ENCODE assay signal across 8 mouse cellular contexts in genomic region chr16:49839681-49840535, GRCm38 (mm10). TPM values are rescaled to one million over a fixed set of nuclear protein-coding genes. Genes with fewer than 3 reads are reported as not detected.
A peak's percentile ranks its signal among the peaks of the same experiment; 100 is the strongest.
DNase-seq lines count a peak whose midpoint lies in the region; ATAC-seq and TF ChIP-seq lines count a peak whose summit lies in the region.

No protein-coding gene starts in this region.

- no peak for TF ChIP-seq CTCF in intestine, postnatal 0 days (IDR thresholded peaks at IDR 0.05; ENCODE audit: low read depth)

- H3K9me3 ChIP-seq in midbrain, embryonic 10.5 days (replicated peaks): no peaks in the 10 kb centered on the region
- no peaks in the 10 kb centered on the region for H3K9me3 ChIP-seq in midbrain, embryonic 11.5 days (ENCODE audit: control insufficient read depth, low read length)
- no peaks in the 10 kb centered on the region for H3K9me3 ChIP-seq in forebrain, embryonic 15.5 days
- H3K9me3 ChIP-seq in intestine, postnatal 0 days (ENCODE audit: control insufficient read depth): no peaks in the 10 kb centered on the region

- ATAC-seq in midbrain, embryonic 11.5 days (ENCODE audit: low FRiP score): no peak
- peak; percentile 75 for ATAC-seq in forebrain, embryonic 15.5 days (replicated peaks)
- no peak for ATAC-seq in intestine, postnatal 0 days

- peak overlapping the region; percentile 49; the same call in 1 of the 2 replicates for H3K27ac ChIP-seq in midbrain, embryonic 10.5 days (replicated peaks)
- no peak overlapping the region for H3K27ac ChIP-seq in midbrain, embryonic 11.5 days (ENCODE audit: low read depth, low read length)
- H3K27ac ChIP-seq in forebrain, embryonic 15.5 days (replicated peaks): 0 out of 2 replicates have a peak overlapping the region, but pooled peaks have one; percentile 29
- H3K27ac ChIP-seq in intestine, postnatal 0 days (ENCODE audit: low read depth, low read length): no peak overlapping the region

- WGBS in midbrain, embryonic 10.5 days: 74% methylated on average over 15 of the region's 15 CpGs
- 73% methylated on average over 15 of the region's 15 CpGs for WGBS in midbrain, embryonic 11.5 days
- 61% methylated on average over 15 of the region's 15 CpGs for whole genome bisulfite sequencing in forebrain, embryonic 15.5 days
- 61% methylated on average over 15 of the region's 15 CpGs for WGBS in intestine, postnatal 0 days

- no peak overlapping the region for H3K9ac ChIP-seq in midbrain, embryonic 11.5 days (ENCODE audit: low read length)
- H3K9ac ChIP-seq in forebrain, embryonic 15.5 days (replicated peaks): no peak overlapping the region
- no peak overlapping the region for H3K9ac ChIP-seq in intestine, postnatal 0 days (ENCODE audit: low read depth, low read length)

- H3K4me1 ChIP-seq in midbrain, embryonic 10.5 days: peaks cover 6% of the 10 kb centered on the region
- H3K4me1 ChIP-seq in midbrain, embryonic 11.5 days (ENCODE audit: control insufficient read depth, insufficient read depth, low read length): no peaks in the 10 kb centered on the region
- peaks cover 6% of the 10 kb centered on the region for H3K4me1 ChIP-seq in forebrain, embryonic 15.5 days
- H3K4me1 ChIP-seq in intestine, postnatal 0 days (replicated peaks; ENCODE audit: control insufficient read depth, insufficient read depth, low read length): no peaks in the 10 kb centered on the region

- no peaks in the 10 kb centered on the region for H3K36me3 ChIP-seq in midbrain, embryonic 10.5 days
- H3K36me3 ChIP-seq in midbrain, embryonic 11.5 days (ENCODE audit: control insufficient read depth, insufficient read depth, low read length): no peaks in the 10 kb centered on the region
- H3K36me3 ChIP-seq in forebrain, embryonic 15.5 days: no peaks in the 10 kb centered on the region
- H3K36me3 ChIP-seq in intestine, postnatal 0 days (ENCODE audit: control insufficient read depth, insufficient read depth): no peaks in the 10 kb centered on the region

- DNase-seq in midbrain, embryonic 10.5 days (ENCODE audit: low spot score): no peak
- no peak for DNase-seq in midbrain, embryonic 11.5 days (ENCODE audit: low spot score, missing footprints)
- peak; percentile 80 for DNase-seq in brain, adult 2 months (ENCODE audit: low read depth, low spot score)
- DNase-seq in lung, postnatal 25 days (ENCODE audit: low spot score): peak; percentile 85
- peak; percentile 90 to 95 for DNase-seq in spleen, postnatal 36 days (ENCODE audit: low spot score in 2 of 2)
- no peak for DNase-seq in ovary, postnatal 10 days (ENCODE audit: low spot score)

- no peak overlapping the region for H3K4me3 ChIP-seq in midbrain, embryonic 10.5 days
- no peak overlapping the region for H3K4me3 ChIP-seq in midbrain, embryonic 11.5 days (ENCODE audit: low read depth, low read length)
- H3K4me3 ChIP-seq in forebrain, embryonic 15.5 days: no peak overlapping the region
- no peak overlapping the region for H3K4me3 ChIP-seq in intestine, postnatal 0 days (ENCODE audit: low read depth, low read length)

- H3K27me3 ChIP-seq in midbrain, embryonic 10.5 days (ENCODE audit: low read depth, poor library complexity, severe bottlenecking): no peaks in the 10 kb centered on the region
- no peaks in the 10 kb centered on the region for H3K27me3 ChIP-seq in midbrain, embryonic 11.5 days (ENCODE audit: control insufficient read depth, insufficient read depth, low read length)
- no peaks in the 10 kb centered on the region for H3K27me3 ChIP-seq in forebrain, embryonic 15.5 days
- no peaks in the 10 kb centered on the region for H3K27me3 ChIP-seq in intestine, postnatal 0 days (replicated peaks; ENCODE audit: control insufficient read depth, insufficient read depth, low read length)

- no peak overlapping the region for H3K4me2 ChIP-seq in midbrain, embryonic 11.5 days
- no peak overlapping the region for H3K4me2 ChIP-seq in forebrain, embryonic 15.5 days (replicated peaks)
- 0 out of 2 replicates have a peak overlapping the region, but pooled peaks have one; percentile 3 for H3K4me2 ChIP-seq in intestine, postnatal 0 days (replicated peaks; ENCODE audit: low read depth)

RNA-seq across cellular contexts. Expression of gene Cd47, which starts 39.6 kb away (rescaled TPM):
- 38.4 and 46.3 TPM in 2 replicates for polyA plus RNA-seq in midbrain, embryonic 10.5 days (2016; fragmentation: Nextera tagmentation; extraction: Ambion mirVana)
- polyA plus RNA-seq in midbrain, embryonic 11.5 days (2014; fragmentation: Nextera tagmentation; extraction: Ambion mirVana): 57.8 and 63.5 TPM in 2 replicates
- 123 and 128 TPM in 2 replicates for polyA plus RNA-seq in forebrain, embryonic 15.5 days (2015; fragmentation: Nextera tagmentation; extraction: Ambion mirVana)
- 98.2 and 113 TPM in 2 replicates for polyA plus RNA-seq in intestine, postnatal 0 days (2015; fragmentation: Nextera tagmentation; extraction: Ambion mirVana)

Comparison
In these comparisons a context has a peak if more than half of its experiments do, and no peak if none do; other contexts are left out.
1. H3K27ac ChIP-seq: peak in midbrain, embryonic 10.5 days (single experiment) and forebrain, embryonic 15.5 days (single experiment); none in midbrain, embryonic 11.5 days (single experiment) and intestine, postnatal 0 days (single experiment).
2. DNase-seq: peak in brain, adult 2 months (single experiment), lung, postnatal 25 days (single experiment) and spleen, postnatal 36 days (2 of 2); none in midbrain, embryonic 10.5 days (single experiment), midbrain, embryonic 11.5 days (single experiment) and ovary, postnatal 10 days (single experiment).